Mouse (Mus musculus) small intestine, adult 2 months (tissue): ENCODE data around the gene Pgp. TPM values are rescaled to one million over a fixed set of nuclear protein-coding genes. Genes with fewer than 3 reads are reported as not detected.

ENCODE experiments used
- H3K27ac ChIP-seq: fragments of 200-500 bp; 2 replicates; pipeline ENCODE4 v1.5.1; 2012; ENCODE audit warnings: low read depth, low read length, control low read depth, inconsistent platforms; ENCODE audit not compliant: insufficient read depth
- H3K27me3 ChIP-seq: fragments of 200-500 bp; 2 replicates; pipeline ENCODE4 v1.6.1; 2012; ENCODE audit warnings: mild to moderate bottlenecking, moderate library complexity, low read length, inconsistent platforms; ENCODE audit not compliant: control insufficient read depth, insufficient read depth
- H3K36me3 ChIP-seq: fragments of 200-500 bp; 2 replicates; pipeline ENCODE4 v1.6.1; 2012; ENCODE audit warnings: mild to moderate bottlenecking, low read length, control low read depth, inconsistent platforms; ENCODE audit not compliant: control insufficient read depth, insufficient read depth
- H3K4me1 ChIP-seq: fragments of 200-500 bp; 2 replicates; pipeline ENCODE4 v1.6.1; 2012; ENCODE audit warnings: low read length, inconsistent platforms, mixed read lengths; ENCODE audit not compliant: control insufficient read depth, insufficient read depth, insufficient read length
- H3K4me3 ChIP-seq: fragments of 200-500 bp; 2 replicates; pipeline ENCODE4 v1.5.1; 2012; ENCODE audit warnings: low read depth, mild to moderate bottlenecking, control low read depth, inconsistent platforms, low read length, moderate library complexity
- CTCF ChIP-seq: fragments of 200-500 bp; IDR thresholded peaks from 2 replicates; pipeline ENCODE4 v1.5.1; 2012; ENCODE audit warnings: low read depth, mild to moderate bottlenecking, control low read depth, inconsistent platforms, low read length, moderate library complexity, mixed read lengths; ENCODE audit not compliant: insufficient replicate concordance, insufficient read length; ENCODE audit errors: extremely low read depth
- POLR2A ChIP-seq: fragments of 200-500 bp; IDR thresholded peaks from 2 replicates; pipeline ENCODE4 v1.6.1; 2012; ENCODE audit warnings: low read depth, mild to moderate bottlenecking, control low read depth, inconsistent platforms, low read length, moderate library complexity
- WGBS: fragments of 180-500 bp; shearing (Covaris S2); methylation state at CpG from one replicate; pipeline ENCODE4 v1.1.7; 2018; 5-methylcytosine and 5-hydroxymethylcytosine counted together
- polyA plus RNA-seq: library from polyadenylated mRNA; depleted of rRNA; stranded (reverse); fragments of >200 nt; gene quantifications from 2 replicates; pipeline ENCODE4 v1.2.3, GENCODE M21; 2012

Pgp gene
- polyA plus RNA-seq, 1 experiment = 178 TPM

- 95% methylated on average over 1 of the region's 1 CpGs for WGBS
- TF ChIP-seq CTCF (no peak), POLR2A (no peak)
- no peaks in the 10 kb centered on the region for H3K27me3 ChIP-seq
- no peaks in the 10 kb centered on the region for H3K36me3 ChIP-seq
- H3K4me3 ChIP-seq = no peak overlapping the region
- no peak overlapping the region for H3K27ac ChIP-seq
- no peaks in the 10 kb centered on the region for H3K4me1 ChIP-seq
Measured at GRCm38 (mm10) chr17:24462932-24463331, 7.3 kb upstream of the Pgp start.

- WGBS = 57% methylated on average over 6 of the region's 6 CpGs
- Histone ChIP-seq H3K27ac (no peak overlapping the region), H3K4me1 (no peaks in the 10 kb centered on the region), H3K4me3 (no peak overlapping the region), H3K27me3 (no peaks in the 10 kb centered on the region), H3K36me3 (no peaks in the 10 kb centered on the region)
- TF ChIP-seq CTCF (no peak), POLR2A (no peak)
Measured at GRCm38 (mm10) chr17:24463374-24464133, 6.6 kb upstream of the Pgp start.

GRCm38 (mm10) chr17:24468636-24469246 is 1.5 kb upstream of the Pgp start:
- Histone ChIP-seq H3K4me1 (peaks cover 17% of the 10 kb centered on the region; the same call in 1 of the 2 replicates), H3K27me3 (no peaks in the 10 kb centered on the region), H3K27ac (no peak overlapping the region), H3K36me3 (no peaks in the 10 kb centered on the region), H3K4me3 (no peak overlapping the region)
- no peak for TF ChIP-seq CTCF
- no peak for TF ChIP-seq POLR2A
- WGBS = 96% methylated on average over 5 of the region's 5 CpGs

- WGBS = 18% methylated on average over 7 of the region's 7 CpGs
- TF ChIP-seq CTCF (no peak), POLR2A (no peak)
- H3K27me3 ChIP-seq = no peaks in the 10 kb centered on the region
Measured at GRCm38 (mm10) chr17:24469336-24469909, 769 bp upstream of the Pgp start.

GRCm38 (mm10) chr17:24470701-24471527 is 722 bp downstream of the Pgp start:
- Histone ChIP-seq H3K36me3 (peaks cover 14% of the 10 kb centered on the region), H3K4me3 (peak overlapping the region; percentile 85), H3K4me1 (peaks cover 25% of the 10 kb centered on the region), H3K27me3 (no peaks in the 10 kb centered on the region), H3K27ac (peak overlapping the region; percentile 85)
- WGBS = under 1% methylated on average over 68 of the region's 68 CpGs
- no peak for TF ChIP-seq POLR2A
- no peak for TF ChIP-seq CTCF

More at GRCm38 (mm10) chr17:24469336-24469909, 769 bp upstream of the Pgp start:
- peaks cover 24% of the 10 kb centered on the region for H3K4me1 ChIP-seq
- peak overlapping the region; percentile 81 for H3K27ac ChIP-seq
- peak overlapping the region; percentile 76 for H3K4me3 ChIP-seq
- H3K36me3 ChIP-seq = peaks cover 2% of the 10 kb centered on the region

GRCm38 (mm10) chr17:24472512-24472911 is 2.3 kb downstream of the Pgp start:
- Histone ChIP-seq H3K4me1 (peaks cover 31% of the 10 kb centered on the region), H3K4me3 (peak overlapping the region; percentile 8; the same call in 1 of the 2 replicates), H3K27me3 (no peaks in the 10 kb centered on the region), H3K27ac (peak overlapping the region; percentile 96), H3K36me3 (peaks cover 28% of the 10 kb centered on the region)
- WGBS = 18% methylated on average over 4 of the region's 4 CpGs
- TF ChIP-seq CTCF = no peak
- peak; percentile 67; the same call in 1 of the 2 replicates for TF ChIP-seq POLR2A
